Mouse (Mus musculus) cerebellum, adult 11-12 months (tissue): ENCODE measurements around the gene C6.

Experiments used
- DNase-seq: peaks from one replicate; pipeline ENCODE4 v3.0.0; 2022

The C6 gene

DNA sequence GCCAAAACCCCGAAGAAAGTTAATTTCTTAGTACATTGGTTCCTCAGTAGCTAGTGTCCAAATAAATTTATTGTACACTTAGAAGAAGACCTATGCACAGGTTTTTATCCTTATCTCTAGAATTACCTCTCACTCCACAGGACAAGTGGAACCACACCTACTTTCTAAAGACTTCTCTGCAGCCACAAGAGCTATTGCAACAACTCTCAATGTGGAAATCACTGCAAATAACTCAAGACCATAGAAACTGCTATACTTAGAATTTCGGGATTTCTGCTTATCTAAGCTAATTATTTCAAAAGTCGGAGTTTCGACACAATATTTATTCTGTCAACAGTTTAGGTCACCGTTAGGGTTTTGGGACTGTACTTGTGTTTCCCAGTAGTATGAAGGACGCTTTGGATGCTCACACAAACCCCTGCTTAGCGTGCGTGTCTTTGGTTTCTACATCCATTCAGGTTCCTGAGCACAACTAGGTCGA lies at the start of gene C6:
TSS of gene C6 (plus strand) at position 346 of the 481 bp plus-strand sequence.
- DNase-seq = no peak

GRCm38 (mm10) chr15:4697604-4698003 lies 29.4 kb upstream of the C6 start:
- DNase-seq = no peak

- no peak for DNase-seq
Measured at GRCm38 (mm10) chr15:4734150-4734549, 7.2 kb downstream of the C6 start.

GRCm38 (mm10) chr15:4734996-4735609 lies 8.1 kb downstream of the C6 start:
- DNase-seq = no peak

DNA sequence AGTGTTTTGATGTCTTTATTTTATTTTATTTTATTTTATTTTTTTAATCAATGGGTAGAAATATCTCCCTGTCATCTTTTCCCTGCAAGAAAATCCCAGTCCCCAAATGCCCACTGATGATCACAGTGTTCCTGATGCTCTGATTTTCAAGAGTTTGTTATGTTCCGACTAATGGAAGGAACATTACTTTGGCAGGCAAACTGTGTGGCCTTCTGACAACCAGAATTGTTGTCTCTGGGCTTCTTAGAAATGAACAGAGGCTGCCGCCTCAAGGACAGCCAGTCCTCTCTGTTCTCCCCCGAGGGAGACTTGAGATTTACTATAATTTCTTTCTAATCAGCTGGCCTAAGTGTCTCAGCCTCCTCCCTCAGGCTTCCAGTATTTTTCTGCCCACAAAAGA lies 20.7 kb downstream of the C6 start:
- DNase-seq = no peak

DNA sequence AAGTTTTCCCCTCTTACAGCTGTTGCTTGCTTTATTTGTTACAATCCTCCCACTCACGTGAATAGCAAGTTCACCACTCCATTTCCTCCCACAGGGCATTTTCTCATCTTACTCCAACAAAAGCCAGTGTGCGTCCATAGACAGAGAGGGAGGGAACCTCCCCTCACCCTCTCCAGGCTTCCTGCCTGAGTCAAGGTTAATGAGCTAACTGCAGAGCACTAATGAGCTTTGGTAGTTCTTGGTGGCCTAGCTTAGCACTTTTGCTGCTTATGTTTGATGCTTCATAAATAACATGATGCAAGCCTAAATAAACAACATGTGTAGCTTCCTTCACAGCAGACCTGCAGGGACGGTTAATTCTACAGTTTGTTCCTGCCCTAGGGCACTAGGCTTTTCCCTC lies 63.4 kb downstream of the C6 start:
- no peak for DNase-seq

DNA sequence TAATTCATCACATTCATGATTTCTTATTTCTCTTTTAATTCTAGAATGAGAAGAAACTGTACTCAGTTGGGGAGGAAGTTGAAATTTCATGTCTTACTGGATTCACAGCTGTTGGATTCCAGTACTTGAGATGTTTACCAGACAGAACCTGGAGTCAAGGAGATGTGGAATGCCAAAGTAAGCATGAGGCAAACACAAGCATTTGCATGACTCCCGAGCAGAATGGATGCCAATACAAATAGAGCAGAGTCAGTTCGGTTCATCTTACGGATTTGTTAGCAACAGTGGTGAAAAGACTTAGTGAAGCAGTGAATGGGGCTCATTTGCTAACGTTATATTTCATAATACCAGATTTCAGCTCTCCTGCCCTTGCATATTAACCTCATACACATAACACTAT lies 69.9 kb downstream of the C6 start:
- no peak for DNase-seq

GRCm38 (mm10) chr15:4804256-4804655 lies 77.3 kb downstream of the C6 start:
- no peak for DNase-seq

DNA sequence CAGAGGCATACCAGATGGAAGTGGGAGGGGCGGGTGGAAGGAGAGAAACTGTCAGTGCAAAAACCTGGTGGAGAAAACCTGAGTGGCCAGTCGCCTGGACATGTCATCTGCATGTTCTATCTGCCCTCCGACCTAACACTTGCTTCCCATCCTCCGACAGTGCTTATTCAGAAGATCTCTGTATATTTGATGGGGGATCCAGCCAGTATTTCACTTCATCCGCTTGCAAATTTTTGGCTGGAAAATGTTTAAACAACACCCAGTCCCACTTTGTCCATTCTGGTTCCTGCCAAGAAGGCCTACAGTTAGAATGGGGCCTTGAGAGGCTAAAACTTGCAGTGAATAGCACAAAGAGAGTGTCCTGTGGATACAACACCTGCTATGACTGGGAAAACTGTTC lies 81.2 kb downstream of the C6 start:
- DNase-seq = peak; percentile 67

GRCm38 (mm10) chr15:4814976-4815375 lies 88.0 kb downstream of the C6 start:
- no peak for DNase-seq

GRCm38 (mm10) chr15:4815711-4816110 lies 88.7 kb downstream of the C6 start:
- DNase-seq = peak; percentile 83

DNA sequence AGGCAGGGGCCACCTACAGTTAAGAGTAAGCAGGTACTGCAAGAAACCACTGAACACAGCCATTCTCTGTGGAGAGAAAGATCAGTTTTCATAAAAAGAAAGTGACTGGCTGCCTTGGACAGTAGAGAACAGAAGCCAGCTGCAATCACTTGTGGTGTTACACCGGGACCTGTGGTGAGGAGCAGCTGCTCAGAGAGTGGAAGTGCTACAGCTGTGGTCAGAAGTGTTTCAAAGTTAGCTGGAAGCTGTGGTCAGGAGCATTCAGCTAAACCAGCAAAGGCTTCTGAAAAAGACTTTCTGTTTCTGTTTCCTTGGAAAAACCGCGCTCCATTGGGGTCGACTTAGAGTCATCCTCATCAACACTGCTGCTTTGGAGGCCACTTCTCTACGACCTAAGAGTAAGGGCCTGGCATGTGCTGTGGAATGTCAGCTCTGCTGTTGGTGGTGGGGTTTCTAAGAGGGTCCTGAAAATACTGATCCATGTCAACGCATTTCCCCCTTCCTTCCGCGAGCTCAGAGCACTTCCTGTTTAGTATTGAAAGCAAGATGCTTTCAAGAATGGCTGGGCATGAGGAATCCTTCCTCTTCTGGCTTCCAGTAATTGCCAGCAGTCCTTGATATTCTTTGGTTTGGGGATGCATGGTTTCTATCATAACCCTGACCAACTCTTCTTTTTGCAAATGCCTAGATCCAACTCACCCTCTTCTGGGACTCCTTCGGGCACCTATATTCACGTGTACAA lies 89.9 kb downstream of the C6 start:
- no peak for DNase-seq

DNA sequence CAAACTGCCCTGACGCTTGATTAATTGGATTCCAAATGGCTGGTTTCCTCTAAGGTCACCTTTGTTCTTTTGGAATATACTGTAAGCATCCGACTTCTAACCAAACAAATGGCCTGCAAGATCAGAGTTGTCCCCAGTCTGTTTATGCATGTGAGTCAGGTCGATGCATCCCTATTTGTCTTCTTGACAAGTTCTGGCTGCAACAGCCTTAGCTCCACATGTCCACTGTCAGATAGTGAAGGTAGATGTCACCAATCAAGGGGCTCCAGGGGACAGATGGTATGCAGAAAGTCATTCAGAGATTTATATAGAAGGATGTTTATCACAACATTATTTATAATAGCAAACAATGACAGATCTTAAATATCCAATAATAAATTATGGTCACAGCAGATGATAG lies 91.5 kb downstream of the C6 start:
- no peak for DNase-seq

- no peak for DNase-seq
Measured at GRCm38 (mm10) chr15:4821161-4821560, 94.2 kb downstream of the C6 start.

DNA sequence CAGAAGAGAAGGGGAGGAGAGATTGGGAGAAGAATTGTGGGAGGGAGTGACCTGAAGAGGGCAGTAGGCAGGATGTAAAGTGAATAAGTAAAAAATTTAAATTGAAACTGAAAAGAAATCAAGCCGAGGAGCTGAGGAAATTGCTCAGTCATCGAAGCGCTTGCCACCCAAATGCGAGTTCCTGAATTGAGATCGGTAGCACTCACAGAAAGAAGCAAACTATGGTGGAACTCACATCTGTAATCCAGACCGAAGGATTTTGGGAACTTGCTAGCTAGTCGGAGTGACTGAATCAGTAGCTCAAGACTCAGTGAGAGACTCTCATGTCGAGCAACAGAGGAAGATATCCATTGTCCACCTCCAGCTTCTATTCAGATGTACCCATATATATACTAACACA lies 94.8 kb downstream of the C6 start:
- no peak for DNase-seq

- DNase-seq = no peak
Measured at GRCm38 (mm10) chr15:4827736-4828135, 100.8 kb downstream of the C6 start.

DNA sequence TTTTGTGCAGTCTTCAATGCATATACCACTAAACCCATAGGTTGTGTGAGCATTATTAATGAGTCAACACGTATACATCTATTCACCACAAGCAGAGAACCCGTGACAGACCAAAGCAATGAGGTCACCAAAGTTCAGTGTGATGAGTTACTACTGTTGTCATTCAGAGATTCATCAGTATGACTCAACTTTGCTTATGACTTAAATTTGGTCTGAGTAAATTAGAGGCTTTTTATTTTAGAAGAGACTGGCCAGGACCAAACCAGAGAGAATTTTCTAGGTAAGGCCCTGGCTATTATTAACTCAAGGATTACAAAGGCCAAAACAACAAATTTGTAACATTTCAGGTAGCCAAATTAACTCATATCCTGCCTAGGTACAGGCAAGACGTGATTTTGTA lies 109.4 kb downstream of the C6 start:
- no peak for DNase-seq

DNA sequence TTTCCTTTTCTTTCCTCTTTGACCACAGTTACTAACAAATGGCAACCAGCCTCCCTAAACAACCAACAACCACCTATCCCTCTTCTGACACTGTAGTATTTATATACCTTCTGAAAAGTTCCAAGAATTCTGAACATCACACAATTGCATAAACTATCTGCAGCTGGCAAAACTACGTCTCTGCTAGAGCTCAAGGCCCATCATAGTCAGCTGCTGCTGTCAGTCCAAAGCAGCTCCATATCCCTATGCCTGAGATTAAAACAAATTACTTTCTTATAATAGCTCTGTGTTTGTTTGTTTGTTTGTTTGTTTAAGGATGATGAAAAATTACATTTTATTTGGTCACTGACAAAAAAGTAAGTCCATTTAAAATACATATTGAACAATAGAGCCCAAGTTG lies 123.0 kb downstream of the C6 start:
- no peak for DNase-seq
